Mouse (Mus musculus): Measurements from ENCODE around the gene Rgs11.
A peak's percentile ranks its signal among the peaks of the same experiment; 100 is the strongest.
"Not testable (repeated sequence)": the region's sequence is repeated elsewhere in the genome, so short reads cannot be mapped to it uniquely, and the experiment has no call there.

The Rgs11 gene

DNA sequence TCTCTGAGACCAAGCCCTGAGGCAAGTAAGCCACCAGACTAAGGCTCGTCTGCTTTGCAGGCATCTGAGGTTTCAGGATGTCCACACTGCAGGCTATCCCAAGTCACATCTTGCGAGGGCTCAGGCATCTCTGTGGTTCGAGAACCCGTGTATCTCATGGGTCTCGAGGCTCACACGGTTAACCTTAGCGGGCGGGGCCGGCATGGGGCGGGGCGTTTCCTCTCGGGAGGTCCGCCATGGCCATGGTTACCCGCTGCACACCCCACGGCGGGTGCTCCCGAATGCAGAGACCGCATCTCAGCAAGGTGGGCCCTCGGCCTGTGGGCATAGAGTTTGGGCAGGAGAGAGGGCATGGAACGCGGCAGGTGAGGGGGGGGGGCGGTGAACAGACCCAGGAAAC, at the start of gene Rgs11:
Gene Rgs11 (plus strand): TSS at position 215 of the 400 bp plus-strand sequence.
- peak; percentile 32 for DNase-seq

DNA sequence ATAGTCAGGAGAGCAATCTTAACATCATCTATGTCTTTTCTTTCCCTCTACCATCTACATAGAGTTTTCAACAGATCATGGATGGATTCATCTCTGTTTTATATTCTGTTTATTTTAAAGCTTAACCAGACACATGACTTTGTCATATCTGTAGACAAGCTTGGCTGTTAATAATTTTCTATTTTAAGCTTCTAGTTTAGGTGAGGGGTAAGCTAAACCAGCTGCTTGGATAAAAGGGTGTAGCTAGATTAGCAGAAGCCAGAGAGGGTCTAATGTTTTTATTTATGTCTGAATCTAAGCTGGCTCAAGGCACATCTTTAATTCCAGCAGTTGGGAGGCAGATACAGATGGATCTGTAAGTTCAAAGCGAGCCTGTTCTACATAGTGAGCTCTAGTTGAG, 40.0 kb upstream of the Rgs11 start:
- no peak for DNase-seq

- no peak for DNase-seq
These were observed 34.7 kb upstream of the Rgs11 start for GRCm38 (mm10) chr17:26168039-26168438.

GRCm38 (mm10) chr17:26175248-26175647, 27.5 kb upstream of the Rgs11 start:
- not testable (repeated sequence) for DNase-seq

DNA sequence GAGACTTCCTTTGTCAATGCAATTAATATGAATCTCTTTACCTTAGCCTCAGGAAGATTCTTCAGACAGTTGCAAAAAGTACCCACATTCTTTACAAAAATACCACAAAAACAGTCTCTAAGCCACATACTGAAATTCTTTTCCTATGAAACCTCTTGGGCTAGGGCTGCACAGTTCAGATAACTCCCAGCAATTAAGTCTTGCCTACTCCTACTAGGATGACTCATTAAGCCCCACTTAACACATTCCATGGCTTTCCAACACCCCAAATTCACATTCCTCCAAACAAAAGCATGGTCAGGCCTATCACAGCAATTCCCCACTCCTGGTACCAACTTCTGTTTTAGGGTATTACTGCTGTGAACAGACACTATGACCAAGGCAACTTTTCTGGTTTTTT, 24.1 kb upstream of the Rgs11 start:
- no peak for DNase-seq

GRCm38 (mm10) chr17:26181179-26181578, 21.6 kb upstream of the Rgs11 start:
- no peak for DNase-seq

DNA sequence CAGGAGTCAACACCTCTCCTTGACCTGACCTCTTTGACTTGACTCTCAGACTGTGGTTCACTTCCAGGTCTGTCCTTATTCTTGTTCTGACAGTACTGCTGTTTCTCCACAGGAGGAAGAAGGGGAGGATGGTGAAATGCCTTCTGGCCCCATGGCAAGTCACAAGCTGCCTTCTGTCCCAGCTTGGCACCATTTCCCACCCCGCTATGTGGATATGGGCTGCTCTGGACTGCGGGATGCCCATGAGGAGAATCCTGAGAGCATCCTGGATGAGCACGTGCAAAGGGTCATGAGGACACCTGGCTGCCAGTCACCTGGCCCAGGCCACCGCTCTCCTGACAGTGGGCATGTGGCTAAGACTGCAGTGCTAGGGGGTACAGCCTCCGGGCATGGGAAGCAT, 15.2 kb upstream of the Rgs11 start:
- no peak for DNase-seq

DNA sequence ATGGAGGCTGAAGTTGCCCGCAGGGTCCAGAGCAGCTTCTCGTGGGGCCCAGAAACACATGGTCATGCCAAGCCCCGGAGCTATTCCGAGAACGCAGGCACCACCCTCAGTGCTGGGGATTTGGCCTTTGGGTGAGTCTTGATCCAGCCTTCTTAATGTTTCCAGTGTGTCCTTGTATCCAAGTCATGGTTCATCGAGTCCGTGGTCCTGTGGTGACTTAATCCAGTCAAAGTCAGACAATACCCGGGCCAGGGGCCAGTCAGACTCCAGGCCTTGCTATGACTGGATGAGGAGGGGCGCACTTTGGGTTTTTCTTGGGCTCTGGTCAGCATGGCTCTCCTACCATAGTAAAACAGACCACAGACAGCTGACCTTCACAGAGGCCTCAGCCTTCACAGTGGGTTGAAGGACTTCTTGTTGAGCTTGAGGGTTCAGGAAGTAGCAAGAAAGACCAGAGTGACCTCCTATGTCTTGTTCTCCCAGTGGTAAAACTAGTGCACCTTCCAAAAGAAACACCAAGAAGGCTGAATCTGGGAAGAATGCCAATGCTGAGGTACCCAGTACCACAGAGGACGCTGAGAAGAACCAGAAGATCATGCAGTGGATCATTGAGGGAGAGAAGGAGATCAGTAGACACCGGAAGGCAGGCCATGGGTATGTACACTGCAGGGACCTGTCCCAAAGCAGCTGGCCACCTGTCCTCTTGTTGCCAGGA, 14.5 kb upstream of the Rgs11 start:
- no peak for DNase-seq

- DNase-seq = not testable (repeated sequence)
These were observed 11.3 kb upstream of the Rgs11 start for GRCm38 (mm10) chr17:26191486-26191885.

DNA sequence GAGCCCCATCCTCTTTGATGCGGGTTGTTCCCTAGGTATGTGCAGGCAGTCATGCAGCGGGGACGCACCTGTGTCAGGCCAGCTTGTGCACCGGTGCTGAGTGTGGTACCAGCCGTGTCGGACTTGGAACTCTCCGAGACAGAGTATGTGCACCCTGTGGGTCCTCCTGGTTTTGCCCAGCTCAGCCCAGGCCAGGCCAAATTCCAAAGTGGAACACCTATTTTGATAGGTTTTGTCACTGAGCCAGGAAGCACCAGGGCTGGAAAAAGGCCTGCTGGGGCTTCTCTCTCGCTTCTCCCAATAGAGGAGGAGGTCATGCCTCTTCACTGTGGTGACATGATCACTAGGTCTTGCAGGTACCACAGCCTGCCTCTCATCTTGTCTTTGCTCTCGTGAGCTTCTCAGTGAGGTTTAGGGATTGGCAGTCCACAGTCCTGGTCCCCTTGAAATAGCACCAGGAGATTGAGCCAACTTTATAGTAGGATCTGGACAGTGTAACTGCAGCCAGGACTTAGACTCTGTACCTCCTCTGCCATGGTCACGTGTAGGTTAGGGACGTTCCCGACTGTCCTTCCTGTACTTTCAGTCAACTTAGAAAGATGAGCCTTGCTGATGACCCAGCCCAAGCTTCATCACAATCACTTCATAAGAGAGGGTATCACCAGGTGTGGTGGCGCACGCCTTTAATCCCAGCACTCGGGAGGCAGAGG, 10.1 kb upstream of the Rgs11 start:
- no peak for DNase-seq

- DNase-seq = no peak
These were observed 3.9 kb upstream of the Rgs11 start, which contains the start of gene Pdia2 for GRCm38 (mm10) chr17:26198892-26199291. Gene Pdia2, minus strand, starts transcription at chr17:26199087.

- peak; percentile 66 for DNase-seq
These were observed 1.7 kb upstream of the Rgs11 start for GRCm38 (mm10) chr17:26200831-26201705.

DNA sequence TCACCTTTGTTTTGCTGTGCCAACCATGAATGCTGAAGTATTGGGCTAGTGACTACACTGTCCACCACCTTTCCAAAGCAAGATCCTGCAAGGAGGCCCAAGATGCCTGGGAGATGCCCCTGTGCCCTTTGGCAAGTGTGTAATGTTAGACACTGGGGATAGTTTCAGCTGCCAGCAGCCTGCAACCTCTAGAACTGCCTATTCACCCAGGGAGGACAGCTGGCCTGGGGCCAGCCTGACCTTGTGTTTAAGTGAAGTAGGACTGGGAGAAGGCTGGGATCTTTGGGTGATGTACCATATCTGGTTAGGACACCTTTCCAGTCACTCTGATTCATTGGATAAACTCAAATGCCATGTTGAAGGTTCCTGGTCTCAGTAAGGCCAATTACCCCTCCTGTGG, 753 bp upstream of the Rgs11 start:
- DNase-seq = no peak

DNA sequence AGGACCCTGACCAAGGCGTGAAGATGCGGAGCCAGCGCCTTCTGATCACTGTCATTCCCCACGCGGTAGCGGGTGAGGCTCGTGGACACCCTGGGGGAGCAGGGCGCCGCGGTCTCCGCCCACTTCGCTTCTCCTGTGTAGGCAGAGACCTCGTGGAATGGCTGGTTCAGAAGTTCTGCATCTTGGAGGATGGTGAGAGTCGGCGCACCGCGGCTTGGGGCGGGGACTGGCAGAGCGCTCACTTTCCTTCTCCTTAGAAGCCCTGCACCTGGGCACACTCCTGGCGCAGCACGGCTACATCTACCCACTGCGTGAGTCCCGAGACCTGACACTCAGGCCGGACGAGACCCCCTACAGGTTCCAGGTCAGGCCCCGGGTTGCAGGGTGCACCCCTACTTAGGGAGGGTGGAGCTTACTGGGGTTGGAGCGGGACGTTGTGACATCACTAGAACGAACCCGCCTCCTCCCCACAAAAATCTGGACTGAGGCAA, 615 bp downstream of the Rgs11 start:
- DNase-seq = no peak

- no peak for DNase-seq
These were observed 2.0 kb downstream of the Rgs11 start for GRCm38 (mm10) chr17:26204766-26205165.

GRCm38 (mm10) chr17:26206392-26206791, 3.6 kb downstream of the Rgs11 start:
- DNase-seq = no peak

DNA sequence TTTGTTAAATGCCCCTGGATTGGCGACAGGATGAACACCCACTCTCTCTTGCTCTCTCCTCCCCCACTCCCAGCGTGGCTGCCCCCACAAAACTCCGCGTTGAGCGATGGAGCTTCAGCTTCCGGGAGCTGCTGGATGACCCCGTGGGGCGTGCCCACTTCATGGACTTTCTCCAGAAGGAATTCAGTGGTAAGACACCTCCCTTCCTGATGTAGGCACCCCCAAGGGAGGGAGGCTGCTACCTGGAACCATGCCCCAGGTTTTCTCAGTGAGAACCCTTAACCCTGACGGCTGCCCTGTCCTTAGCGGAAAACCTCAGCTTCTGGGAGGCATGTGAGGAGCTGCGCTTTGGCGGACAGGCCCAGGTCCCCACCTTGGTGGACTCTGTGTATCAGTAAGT, 4.9 kb downstream of the Rgs11 start, which contains the start of gene Arhgdig:
Gene Arhgdig (minus strand): TSS at position 101 of the 400 bp plus-strand sequence.
- no peak for DNase-seq

- DNase-seq = no peak
These were observed 9.5 kb downstream of the Rgs11 start for GRCm38 (mm10) chr17:26212241-26212640.

GRCm38 (mm10) chr17:26212681-26213080, 9.9 kb downstream of the Rgs11 start:
- no peak for DNase-seq

- DNase-seq = no peak
These were observed 18.8 kb downstream of the Rgs11 start for GRCm38 (mm10) chr17:26221508-26221907.

- no peak for DNase-seq
These were observed 22.4 kb downstream of the Rgs11 start for GRCm38 (mm10) chr17:26225150-26225549.

- DNase-seq = no peak
These were observed 27.0 kb downstream of the Rgs11 start for GRCm38 (mm10) chr17:26229776-26230175.

DNA sequence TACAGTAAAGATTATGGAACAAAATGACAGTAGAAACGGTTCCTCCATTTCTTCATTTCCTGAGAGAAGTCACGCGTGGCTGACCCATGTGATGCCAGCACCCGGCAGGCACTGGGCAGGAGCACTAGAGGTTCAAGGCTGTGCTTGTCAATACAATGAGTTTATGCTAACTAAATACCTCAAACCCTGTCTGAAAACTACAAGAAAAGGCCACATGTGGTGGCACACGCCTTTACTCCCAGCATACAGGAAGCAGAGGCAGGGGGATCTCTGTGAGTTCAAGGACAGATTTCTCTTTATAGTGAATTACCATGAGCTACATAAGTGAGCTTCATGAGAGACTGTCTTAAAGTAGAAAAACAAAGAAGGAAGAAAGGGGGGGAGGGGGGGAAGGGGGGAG, 28.4 kb downstream of the Rgs11 start:
- DNase-seq = no peak
